Mouse (Mus musculus) brain, embryonic 14.5 days (tissue): ENCODE results near the gene Tbc1d22b.

Experiments
- CTCF ChIP-seq: fragments of 200-500 bp; IDR thresholded peaks from 2 replicates; pipeline ENCODE4 v1.5.1; 2012; ENCODE audit warnings: inconsistent platforms, mild to moderate bottlenecking, moderate library complexity, borderline replicate concordance; ENCODE audit not compliant: insufficient read depth, insufficient read length; ENCODE audit errors: extremely low read depth
- POLR2A ChIP-seq: fragments of 200-500 bp; IDR thresholded peaks from 2 replicates; pipeline ENCODE4 v1.6.1; 2012; ENCODE audit warnings: mild to moderate bottlenecking, inconsistent platforms, borderline replicate concordance; ENCODE audit not compliant: poor library complexity, insufficient read depth, insufficient read length, severe bottlenecking; ENCODE audit errors: extremely low read depth

DNA sequence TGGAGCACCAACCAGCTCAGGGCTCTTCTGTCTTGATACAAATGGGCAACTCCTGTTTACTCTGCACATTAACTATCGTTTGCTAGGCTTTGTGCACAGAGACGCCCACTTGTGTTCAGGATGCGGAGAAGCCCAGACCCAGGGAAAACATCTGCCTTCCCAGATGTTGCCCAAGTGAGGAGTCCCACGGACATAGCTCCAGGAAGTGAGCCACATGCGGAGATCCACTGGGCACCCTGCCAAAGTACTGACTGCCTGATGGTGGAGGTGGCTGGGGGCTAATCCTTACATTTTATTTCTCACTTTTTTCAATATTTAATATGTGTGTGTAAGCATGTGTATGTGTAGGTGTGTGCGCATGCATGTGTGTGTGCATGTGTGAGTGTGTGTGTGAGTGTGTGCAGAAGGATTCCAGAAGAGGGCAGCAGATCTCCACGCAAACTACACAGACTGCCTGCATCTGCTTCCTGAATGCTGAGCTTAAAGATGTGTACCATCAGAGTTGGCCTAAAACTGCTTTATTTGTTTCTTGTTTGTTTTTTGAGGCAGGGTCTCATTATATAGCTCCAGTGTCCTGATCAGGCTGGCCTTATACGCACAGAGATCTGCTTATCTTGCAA lies 20.9 kb upstream of the Tbc1d22b start:
- peak; percentile 24; the same call in 1 of the 2 replicates for TF ChIP-seq CTCF
- TF ChIP-seq POLR2A: no peak
